Mouse (Mus musculus) heart, postnatal 4 days (tissue): ENCODE data around the gene Ap1ar. TPM values are rescaled to one million over a fixed set of nuclear protein-coding genes. Genes with fewer than 3 reads are reported as not detected.
A peak's percentile ranks its signal among the peaks of the same experiment; 100 is the strongest.

Experiments used
- DNase-seq: peaks from one replicate; pipeline ENCODE4 v3.0.0; 2021
- total RNA-seq, 2 experiments: library from RNA; stranded (reverse); gene quantifications; 2 replicates each; pipeline ENCODE4 v1.2.3; 2021

Gene Ap1ar
- total RNA-seq = 10 to 100 TPM; 19.7 to 20.6 TPM

- DNase-seq = peak; percentile 97
These were observed at the start of gene Ap1ar for GRCm38 (mm10) chr3:127837154-127837865. TSS of gene Ap1ar (minus strand) at chr3:127837523.

GRCm38 (mm10) chr3:127881684-127882083 is 44.4 kb upstream of the Ap1ar start:
- DNase-seq = no peak

- no peak for DNase-seq
These were observed 42.6 kb upstream of the Ap1ar start for GRCm38 (mm10) chr3:127879968-127880367.

- no peak for DNase-seq
These were observed 38.2 kb upstream of the Ap1ar start for GRCm38 (mm10) chr3:127875509-127875908.

GRCm38 (mm10) chr3:127875059-127875458 is 37.7 kb upstream of the Ap1ar start:
- DNase-seq = no peak

- no peak for DNase-seq
These were observed 37.0 kb upstream of the Ap1ar start for GRCm38 (mm10) chr3:127874254-127874883.

- DNase-seq = peak; percentile 16
These were observed 34.3 kb upstream of the Ap1ar start for GRCm38 (mm10) chr3:127871575-127871974.

- DNase-seq = no peak
These were observed 31.6 kb upstream of the Ap1ar start for GRCm38 (mm10) chr3:127868880-127869279.

GRCm38 (mm10) chr3:127868046-127868758 is 30.9 kb upstream of the Ap1ar start:
- DNase-seq = no peak

- no peak for DNase-seq
These were observed 26.9 kb upstream of the Ap1ar start for GRCm38 (mm10) chr3:127864242-127864641.

- DNase-seq = no peak
These were observed 26.2 kb upstream of the Ap1ar start for GRCm38 (mm10) chr3:127863571-127863970.

GRCm38 (mm10) chr3:127862479-127862878 is 25.2 kb upstream of the Ap1ar start:
- no peak for DNase-seq

GRCm38 (mm10) chr3:127861340-127861739 is 24.0 kb upstream of the Ap1ar start:
- DNase-seq = no peak

- DNase-seq = peak; percentile 84
These were observed 16.3 kb upstream of the Ap1ar start for GRCm38 (mm10) chr3:127853431-127854206.

- no peak for DNase-seq
These were observed 15.4 kb upstream of the Ap1ar start for GRCm38 (mm10) chr3:127852722-127853121.

- no peak for DNase-seq
These were observed 13.7 kb upstream of the Ap1ar start for GRCm38 (mm10) chr3:127850776-127851646.

GRCm38 (mm10) chr3:127849922-127850321 is 12.6 kb upstream of the Ap1ar start:
- no peak for DNase-seq

- no peak for DNase-seq
These were observed 10.9 kb upstream of the Ap1ar start for GRCm38 (mm10) chr3:127848088-127848808.

- DNase-seq = no peak
These were observed 6.6 kb upstream of the Ap1ar start for GRCm38 (mm10) chr3:127843941-127844327.

GRCm38 (mm10) chr3:127843324-127843940 is 6.1 kb upstream of the Ap1ar start:
- no peak for DNase-seq

- no peak for DNase-seq
These were observed 4.6 kb upstream of the Ap1ar start for GRCm38 (mm10) chr3:127841926-127842325.
